Mouse (Mus musculus): ENCODE measurements at regions not wholly inside any gene's neighbourhood (a gene's known extent, or its start where the extent isn't known, plus 50 kb on each side); places are given as distances from the start of the nearest gene placed in this dataset.
A peak's percentile ranks its signal among the peaks of the same experiment; 100 is the strongest.

- no peak for DNase-seq
Observed at GRCm38 (mm10) chr15:8582676-8583075, 62.9 kb upstream of the Gm2310 start.

- no peak for DNase-seq
Observed at GRCm38 (mm10) chr15:8581146-8581913, 61.6 kb upstream of the Gm2310 start.

- no peak for DNase-seq
Observed at GRCm38 (mm10) chr15:8580077-8580476, 60.3 kb upstream of the Gm2310 start.

- peak; percentile 77 for DNase-seq
Observed at GRCm38 (mm10) chr15:8577480-8577881, 57.7 kb upstream of the Gm2310 start.

- no peak for DNase-seq
Observed at GRCm38 (mm10) chr15:8576975-8577374, 57.2 kb upstream of the Gm2310 start.

- peak; percentile 35 for DNase-seq
Observed at GRCm38 (mm10) chr15:8569617-8570016, 49.9 kb upstream of the Gm2310 start.

Measured in adrenal gland, postnatal 10 days (tissue).